Mouse (Mus musculus): ENCODE measurements at regions not wholly inside any gene's neighbourhood (a gene's known extent, or its start where the extent isn't known, plus 50 kb on each side); places are given as distances from the start of the nearest gene placed in this dataset.
"Not testable (repeated sequence)": the region's sequence is repeated elsewhere in the genome, so short reads cannot be mapped to it uniquely, and the experiment has no call there.

DNA sequence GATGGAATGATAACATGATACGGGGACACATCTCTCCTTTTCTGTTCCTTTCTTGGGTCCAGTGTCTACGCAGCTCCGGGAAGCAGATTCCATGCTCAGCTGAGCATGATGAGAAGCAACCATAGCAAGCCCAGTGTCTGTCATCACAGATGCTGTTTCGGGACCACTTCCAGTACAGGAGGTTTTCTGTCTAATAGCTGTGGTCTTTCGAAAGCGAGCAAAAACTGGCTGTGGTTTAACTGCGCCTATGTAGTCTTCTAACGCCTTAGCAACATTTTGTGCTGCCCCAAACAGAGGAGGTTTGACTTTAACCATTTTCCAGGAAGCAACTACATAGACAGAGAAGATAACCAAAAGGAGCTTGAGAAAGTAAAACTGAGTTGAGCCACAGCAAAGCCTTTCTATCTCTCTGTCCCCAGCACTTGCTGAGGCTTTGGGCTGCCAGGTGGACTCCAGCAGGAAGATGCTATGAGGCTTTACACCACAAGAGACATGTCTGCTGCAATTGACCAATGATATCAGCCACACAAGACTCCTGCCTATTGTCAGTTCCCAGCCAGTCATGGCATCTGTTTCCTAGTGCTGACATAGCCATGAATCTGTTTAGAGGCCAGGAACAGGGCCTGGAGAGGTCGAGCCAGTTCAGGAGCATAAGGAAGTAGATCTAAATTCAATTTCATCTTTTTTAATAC is 95.1 kb downstream of the Stard3nl start:
- not testable (repeated sequence) for TF ChIP-seq CTCF (conservative IDR thresholded peaks at IDR 0.05; ENCODE audit: low read length); NANOG (IDR thresholded peaks at IDR 0.05; ENCODE audit: borderline replicate concordance, low read length)

Data from E14TG2a.4 (cell line).